Mouse (Mus musculus) G1E (cell line): ENCODE measurements around the gene Sox21.

ENCODE experiments used
- CTCF ChIP-seq: IDR thresholded peaks from 2 replicates; pipeline ENCODE4 v1.5.1; 2012; ENCODE audit warnings: low read depth, low read length, inconsistent platforms, mixed read lengths
- GATA1 ChIP-seq: IDR thresholded peaks from 2 replicates; pipeline ENCODE4 v1.6.1; 2012; ENCODE audit warnings: borderline replicate concordance, low read length, inconsistent platforms, mixed read lengths
- POLR2AphosphoS5 ChIP-seq: IDR thresholded peaks from 2 replicates; pipeline ENCODE4 v1.6.1; 2012; ENCODE audit warnings: low read depth, low read length, inconsistent platforms; ENCODE audit not compliant: insufficient replicate concordance
- TAL1 ChIP-seq: conservative IDR thresholded peaks from 2 replicates; pipeline ENCODE4 v1.6.1; 2012; ENCODE audit warnings: low read depth, low read length, inconsistent platforms, mixed read lengths

- TF ChIP-seq CTCF = no peak
- TF ChIP-seq TAL1 = peak; percentile 73
- no peak for TF ChIP-seq POLR2AphosphoS5
- TF ChIP-seq GATA1 = no peak
Observed at GRCm38 (mm10) chr14:118194219-118194914, 42.5 kb downstream of the Sox21 start.
